Mouse (Mus musculus) heart, embryonic 13.5 days (tissue): ENCODE measurements around the gene Hnrnpk. TPM values are rescaled to one million over a fixed set of nuclear protein-coding genes. Genes with fewer than 3 reads are reported as not detected.
"Not testable (repeated sequence)": the region's sequence is repeated elsewhere in the genome, so short reads cannot be mapped to it uniquely, and the experiment has no call there.

Source experiments
- ATAC-seq: fragments of 200-750 bp; cut with Nextera tagmentation; 2 replicates; pipeline ENCODE4 v1.8.0; 2017; ENCODE audit warnings: moderate TSS enrichment; ENCODE audit not compliant: insufficient number of reproducible peaks, low FRiP score, low TSS enrichment; ENCODE audit errors: extremely low read depth
- H3K27ac ChIP-seq: fragments of 300-500 bp; sonication (generic); replicated peaks from 2 replicates; pipeline ENCODE4 v1.5.1; 2015; ENCODE audit warnings: moderate library complexity, mild to moderate bottlenecking, inconsistent platforms
- H3K27me3 ChIP-seq: fragments of 300-500 bp; sonication (generic); replicated peaks from 2 replicates; pipeline ENCODE4 v1.6.1; 2015; ENCODE audit warnings: mild to moderate bottlenecking, inconsistent platforms
- H3K36me3 ChIP-seq: fragments of 300-500 bp; sonication (generic); 2 replicates; pipeline ENCODE4 v1.6.1; 2015; ENCODE audit warnings: mild to moderate bottlenecking, inconsistent platforms
- H3K4me1 ChIP-seq: fragments of 300-500 bp; sonication (generic); 2 replicates; pipeline ENCODE4 v1.6.1; 2015; ENCODE audit warnings: inconsistent platforms
- H3K4me2 ChIP-seq: fragments of 300-500 bp; sonication (generic); 2 replicates; pipeline ENCODE4 v1.6.1; 2015; ENCODE audit warnings: inconsistent platforms, mild to moderate bottlenecking, moderate library complexity
- H3K4me3 ChIP-seq: fragments of 300-500 bp; sonication (generic); 2 replicates; pipeline ENCODE4 v1.5.1; 2015; ENCODE audit warnings: moderate library complexity, mild to moderate bottlenecking, inconsistent platforms
- H3K9ac ChIP-seq: fragments of 300-500 bp; sonication (generic); 2 replicates; pipeline ENCODE4 v1.6.1; 2015; ENCODE audit warnings: inconsistent platforms, mild to moderate bottlenecking, moderate library complexity
- H3K9me3 ChIP-seq: fragments of 300-500 bp; sonication (generic); 2 replicates; pipeline ENCODE4 v1.6.1; 2016; ENCODE audit warnings: inconsistent platforms
- WGBS: fragments of 180-500 bp; shearing (Covaris S2); methylation state at CpG from one replicate; pipeline ENCODE4 v1.1.7; 2015; ENCODE audit warnings: mixed read lengths; 5-methylcytosine and 5-hydroxymethylcytosine counted together
- polyA plus RNA-seq: library from polyadenylated mRNA; unstranded; fragments of >200 nt; fragmentation: Nextera tagmentation; extraction: Ambion mirVana; gene quantifications from 2 replicates; pipeline ENCODE4 v1.2.1, GENCODE M21; 2015

The Hnrnpk gene
- polyA plus RNA-seq = 896 and 991 TPM in 2 replicates

DNA sequence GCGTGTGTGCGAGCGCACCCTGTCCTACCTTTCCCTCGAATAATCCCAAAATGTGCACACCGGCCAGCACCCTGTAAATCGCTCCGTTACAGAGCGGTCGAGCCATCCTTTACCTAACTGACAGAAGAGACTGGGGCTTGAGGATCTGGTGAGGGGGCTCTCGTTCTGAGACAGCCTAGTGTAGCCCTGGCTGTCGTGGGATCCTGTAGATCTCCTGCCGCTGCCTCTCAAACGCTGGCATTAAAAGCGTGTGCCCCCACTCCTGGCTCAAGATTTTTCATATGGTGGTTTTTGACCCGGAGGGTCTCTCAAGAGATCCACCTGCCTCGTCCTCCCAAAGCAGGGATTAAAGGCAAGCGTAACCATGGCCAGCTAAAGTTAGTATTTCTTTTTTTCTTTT, at the start of gene Hnrnpk:
TSS of gene Hnrnpk (minus strand) at position 101 of the 400 bp plus-strand sequence.
- peak within 1 kb of the TSS; percentile 69 for H3K4me2 ChIP-seq
- WGBS = 6% methylated on average over 17 of the region's 17 CpGs
- H3K27me3 ChIP-seq, ATAC-seq, H3K9me3 ChIP-seq: not testable (repeated sequence)
- peak within 1 kb of the TSS; percentile 100 for H3K9ac ChIP-seq
- peak within 1 kb of the TSS; percentile 96 for H3K4me3 ChIP-seq
- peaks cover 21% of the 10 kb centered on the region for H3K36me3 ChIP-seq
- peaks cover 22% of the 10 kb centered on the region for H3K4me1 ChIP-seq
- peak within 1 kb of the TSS; percentile 99 for H3K27ac ChIP-seq

DNA sequence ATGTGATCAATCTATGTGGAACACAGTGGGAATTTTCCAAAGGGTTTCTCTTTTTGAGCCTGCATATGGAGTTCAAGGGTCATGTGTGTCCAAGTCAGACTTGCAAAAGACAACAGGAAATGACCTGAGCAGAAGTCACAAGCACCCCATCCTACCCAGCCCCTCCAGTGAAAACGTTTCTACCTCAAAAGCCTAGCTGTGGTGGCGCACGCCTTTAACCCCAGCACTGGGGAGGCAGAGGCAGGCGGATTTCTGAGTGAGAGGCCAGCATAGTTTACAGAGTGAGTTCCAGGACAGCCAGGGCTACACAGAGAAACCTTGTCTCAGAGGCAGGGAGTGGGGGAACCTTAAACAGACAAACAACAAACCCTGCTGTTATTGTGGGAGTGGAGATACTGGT, 49.1 kb upstream of the Hnrnpk start:
- H3K36me3 ChIP-seq = no peaks in the 10 kb centered on the region
- H3K4me2 ChIP-seq = peak overlapping the region; percentile 80
- no peak for ATAC-seq
- peak overlapping the region; percentile 55; the same call in 1 of the 2 replicates for H3K4me3 ChIP-seq
- H3K9me3 ChIP-seq = no peaks in the 10 kb centered on the region
- no peak overlapping the region for H3K9ac ChIP-seq
- H3K27me3 ChIP-seq = peaks cover 38% of the 10 kb centered on the region
- 45% methylated on average over 4 of the region's 4 CpGs for WGBS
- no peak overlapping the region for H3K27ac ChIP-seq
- H3K4me1 ChIP-seq = peaks cover 6% of the 10 kb centered on the region; the same call in 1 of the 2 replicates

DNA sequence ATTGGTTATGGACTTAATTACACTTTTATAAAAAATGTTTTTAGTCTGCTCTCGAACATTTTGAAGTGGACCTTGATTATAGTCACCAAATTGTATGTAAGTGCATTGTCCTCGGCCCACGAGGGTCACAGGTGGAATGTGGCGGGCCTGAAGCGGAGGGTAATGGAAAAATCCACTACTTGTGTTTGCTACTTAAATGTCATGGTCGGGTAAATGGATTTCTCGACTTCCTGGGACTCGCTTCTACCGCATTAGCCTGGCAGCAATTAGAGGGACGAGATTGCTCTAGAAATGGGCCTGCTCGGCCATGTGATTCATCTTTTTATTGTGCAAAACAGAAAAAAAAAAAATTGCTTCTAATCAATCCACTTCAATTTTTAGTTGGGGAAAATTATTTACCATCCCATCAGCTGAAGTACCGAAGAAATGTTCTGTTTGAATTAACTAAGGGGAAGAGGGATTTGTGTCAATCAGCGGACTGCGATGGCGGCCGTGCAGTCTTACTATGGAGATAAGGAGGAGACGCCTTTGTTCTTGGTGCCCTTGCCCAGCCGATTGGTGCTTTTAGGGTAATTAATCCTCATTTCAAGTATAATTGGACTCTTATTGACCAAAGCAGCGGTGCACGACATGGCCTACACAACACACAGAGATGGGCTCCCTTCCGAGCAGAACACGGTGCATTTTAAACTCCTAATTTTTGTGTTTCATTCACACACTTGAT, 47.5 kb upstream of the Hnrnpk start:
- Histone ChIP-seq H3K27me3 (peaks cover 38% of the 10 kb centered on the region), H3K27ac (no peak overlapping the region), H3K4me3 (no peak overlapping the region), H3K36me3 (no peaks in the 10 kb centered on the region), H3K4me2 (no peak overlapping the region), H3K9me3 (no peaks in the 10 kb centered on the region), H3K9ac (no peak overlapping the region), H3K4me1 (peaks cover 6% of the 10 kb centered on the region; the same call in 1 of the 2 replicates)
- 79% methylated on average over 22 of the region's 22 CpGs for WGBS
- no peak for ATAC-seq

DNA sequence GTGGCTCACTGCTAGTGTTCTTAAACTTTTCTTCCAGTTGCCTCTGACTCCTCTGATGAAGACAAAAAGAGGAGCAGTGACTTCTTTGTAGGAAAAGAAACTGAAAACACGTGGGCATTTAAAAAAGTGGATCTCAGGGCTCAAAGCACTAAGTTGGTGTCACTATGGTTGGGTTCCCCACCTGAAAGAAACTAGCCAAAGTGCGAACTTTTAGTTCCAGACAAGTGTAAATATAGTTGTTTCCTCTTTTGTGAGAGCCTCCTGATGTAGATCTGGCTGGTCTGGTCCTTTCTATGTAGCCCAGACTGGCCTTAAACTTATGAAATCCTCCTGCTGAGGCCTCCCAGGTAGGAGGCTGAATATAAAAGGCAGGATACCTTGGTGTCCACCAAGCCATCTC, 43.4 kb upstream of the Hnrnpk start:
- Histone ChIP-seq H3K4me1 (no peaks in the 10 kb centered on the region), H3K4me2 (no peak overlapping the region), H3K9ac (no peak overlapping the region), H3K27me3 (peaks cover 8% of the 10 kb centered on the region), H3K9me3 (no peaks in the 10 kb centered on the region), H3K27ac (no peak overlapping the region), H3K36me3 (no peaks in the 10 kb centered on the region), H3K4me3 (no peak overlapping the region)
- 72% methylated on average over 2 of the region's 2 CpGs for WGBS
- no peak for ATAC-seq

DNA sequence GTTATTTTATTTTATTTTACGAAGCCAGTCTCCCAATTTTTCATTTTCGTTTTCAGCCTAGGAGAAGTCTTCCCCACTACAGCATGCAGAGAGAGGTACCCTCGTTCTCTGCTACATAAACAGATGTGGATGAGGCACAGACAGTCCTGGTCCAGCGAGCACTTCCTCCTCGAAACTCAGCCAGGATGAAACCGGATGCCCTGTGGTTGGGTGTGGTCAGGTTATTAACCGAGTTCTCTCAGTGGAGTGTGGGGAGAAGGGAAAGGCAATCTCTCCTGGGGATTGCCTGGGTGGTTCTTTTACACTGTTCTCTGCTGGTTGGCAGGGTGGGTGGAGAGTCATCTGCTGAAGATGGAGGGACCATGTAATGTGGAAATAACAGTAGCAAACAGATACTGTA, 40.6 kb upstream of the Hnrnpk start:
- Histone ChIP-seq H3K4me3 (no peak overlapping the region), H3K4me2 (no peak overlapping the region), H3K9me3 (no peaks in the 10 kb centered on the region), H3K9ac (no peak overlapping the region), H3K27ac (no peak overlapping the region), H3K4me1 (no peaks in the 10 kb centered on the region), H3K27me3 (no peaks in the 10 kb centered on the region; the same call in 1 of the 2 replicates), H3K36me3 (no peaks in the 10 kb centered on the region)
- WGBS = 50% methylated on average over 7 of the region's 7 CpGs
- no peak for ATAC-seq

DNA sequence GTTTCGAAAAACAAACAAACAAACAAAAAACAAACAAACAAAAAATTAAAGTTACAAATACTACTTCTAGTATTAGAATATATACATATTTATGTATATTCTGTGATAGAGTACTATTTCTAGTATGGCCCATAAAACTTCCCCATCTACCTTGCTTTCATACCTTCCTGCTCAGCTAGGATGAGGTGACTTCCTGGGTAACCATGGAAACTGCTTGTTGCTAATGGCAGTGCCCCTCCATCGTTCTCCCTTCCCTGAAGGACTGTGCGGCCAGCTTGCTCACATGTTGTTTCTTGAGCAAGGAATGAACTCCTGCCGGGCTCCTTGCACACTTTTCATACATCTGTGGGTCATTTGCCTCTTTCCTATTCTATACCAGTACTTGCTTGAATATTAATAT, 40.2 kb upstream of the Hnrnpk start:
- WGBS = 75% methylated on average over 4 of the region's 4 CpGs
- Histone ChIP-seq H3K4me2 (no peak overlapping the region), H3K4me1 (no peaks in the 10 kb centered on the region), H3K9ac (no peak overlapping the region), H3K27ac (no peak overlapping the region), H3K9me3 (no peaks in the 10 kb centered on the region), H3K4me3 (no peak overlapping the region), H3K27me3 (no peaks in the 10 kb centered on the region; the same call in 1 of the 2 replicates), H3K36me3 (no peaks in the 10 kb centered on the region)
- no peak for ATAC-seq

DNA sequence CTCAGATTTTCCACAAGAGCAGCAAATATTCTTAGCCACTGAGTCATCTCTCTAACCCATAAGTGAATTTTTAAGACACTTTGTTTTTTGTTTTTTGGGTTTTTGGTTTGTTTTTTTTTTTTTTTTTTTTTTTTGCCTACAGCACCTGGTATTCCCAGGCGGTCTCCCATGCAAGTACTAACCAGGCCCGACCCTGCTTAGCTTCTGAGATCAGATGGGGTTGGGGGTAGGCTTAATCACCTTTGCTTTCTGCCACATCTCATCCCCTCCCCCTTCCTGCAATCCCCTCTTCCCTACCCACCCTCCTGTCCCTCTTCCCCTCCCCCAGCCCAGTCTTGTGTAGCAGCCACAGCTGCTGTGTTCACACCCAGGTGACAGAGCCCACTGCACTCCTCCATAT, 36.6 kb upstream of the Hnrnpk start:
- Histone ChIP-seq H3K36me3 (no peaks in the 10 kb centered on the region), H3K27ac (no peak overlapping the region), H3K4me3 (no peak overlapping the region), H3K4me2 (no peak overlapping the region), H3K4me1 (no peaks in the 10 kb centered on the region), H3K9ac (no peak overlapping the region), H3K9me3 (no peaks in the 10 kb centered on the region), H3K27me3 (no peaks in the 10 kb centered on the region; the same call in 1 of the 2 replicates)
- WGBS = 72% methylated on average over 2 of the region's 2 CpGs
- ATAC-seq = no peak

DNA sequence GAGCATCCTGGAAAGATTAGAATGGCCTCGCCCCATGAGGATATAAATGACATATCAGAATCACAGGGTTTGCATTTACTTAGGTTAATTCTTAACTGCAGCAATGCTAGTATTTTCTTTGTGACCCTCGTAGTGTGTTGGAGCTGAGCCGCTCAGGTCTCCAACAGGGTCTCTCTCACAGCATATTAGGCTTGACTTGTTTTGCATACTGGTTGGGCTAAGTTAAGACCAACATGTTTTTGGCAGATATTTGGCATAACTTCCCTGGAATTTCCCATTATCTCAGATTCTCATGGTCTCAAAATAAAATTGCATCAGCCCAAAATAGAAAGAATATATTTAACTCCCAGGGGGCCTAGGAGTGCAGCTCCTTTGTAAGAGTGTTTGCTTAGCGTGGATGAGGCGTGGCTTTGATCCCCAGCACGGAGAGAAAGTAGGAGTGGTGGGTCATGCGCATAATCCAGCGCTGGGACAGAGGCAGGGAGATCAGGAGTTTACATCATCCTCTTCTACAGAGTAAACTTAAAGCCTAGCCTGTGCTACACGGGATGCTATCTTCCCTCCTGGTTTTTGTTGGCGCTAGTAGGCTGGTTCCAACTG, 20.0 kb upstream of the Hnrnpk start:
- no peak overlapping the region for H3K9ac ChIP-seq
- ATAC-seq = no peak
- H3K9me3 ChIP-seq = no peaks in the 10 kb centered on the region
- peak overlapping the region; percentile 28 for H3K4me2 ChIP-seq
- no peaks in the 10 kb centered on the region for H3K27me3 ChIP-seq
- H3K4me3 ChIP-seq = no peak overlapping the region
- 35% methylated on average over 10 of the region's 10 CpGs for WGBS
- peaks cover 14% of the 10 kb centered on the region for H3K4me1 ChIP-seq
- H3K36me3 ChIP-seq = no peaks in the 10 kb centered on the region
- H3K27ac ChIP-seq = peak overlapping the region; percentile 71

DNA sequence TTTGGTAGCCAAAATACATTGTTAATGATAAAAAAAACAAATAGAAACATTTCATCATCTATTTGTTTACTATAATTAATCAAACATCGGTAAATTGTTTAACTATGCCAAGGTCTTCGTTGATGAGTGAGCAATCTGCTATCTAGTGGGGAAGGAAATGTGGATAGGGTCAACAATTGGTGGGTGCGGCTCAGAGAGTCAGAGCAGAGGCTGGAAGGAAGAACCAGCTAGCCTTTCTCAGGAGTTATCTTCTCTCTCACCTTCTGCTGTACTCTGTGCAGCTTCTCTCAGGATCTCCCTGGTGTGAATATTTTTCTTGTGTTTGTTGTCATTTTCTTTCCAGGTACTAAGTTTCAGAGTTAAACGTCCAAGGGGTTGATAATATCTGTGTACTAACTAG, 19.1 kb upstream of the Hnrnpk start:
- H3K9ac ChIP-seq = no peak overlapping the region
- no peaks in the 10 kb centered on the region for H3K36me3 ChIP-seq
- no peaks in the 10 kb centered on the region for H3K9me3 ChIP-seq
- no peak overlapping the region for H3K4me3 ChIP-seq
- H3K27me3 ChIP-seq = no peaks in the 10 kb centered on the region
- no peak for ATAC-seq
- WGBS = 54% methylated on average over 4 of the region's 4 CpGs
- no peak overlapping the region for H3K27ac ChIP-seq
- peaks cover 14% of the 10 kb centered on the region for H3K4me1 ChIP-seq
- H3K4me2 ChIP-seq = no peak overlapping the region

DNA sequence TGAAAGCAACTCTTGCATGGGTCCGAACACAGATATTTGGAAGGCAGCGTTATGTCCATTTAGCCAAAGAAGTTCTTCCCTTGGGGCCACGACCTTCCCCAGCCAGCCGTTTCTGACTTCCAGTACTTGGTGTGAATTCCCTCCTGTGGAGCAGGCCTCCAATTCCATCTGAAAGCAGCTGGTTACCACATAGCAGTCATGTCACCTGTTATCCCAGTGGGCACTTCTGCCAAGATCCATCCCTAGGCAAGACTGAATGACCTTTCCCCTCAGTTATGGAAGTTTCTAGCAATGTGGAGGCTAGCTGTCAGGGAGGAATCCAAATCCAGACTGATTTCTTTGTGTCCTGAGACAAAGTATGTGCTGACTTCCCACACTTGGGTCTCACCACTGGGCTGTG, 17.9 kb upstream of the Hnrnpk start:
- Histone ChIP-seq H3K4me1 (peaks cover 14% of the 10 kb centered on the region), H3K9ac (no peak overlapping the region), H3K4me2 (no peak overlapping the region), H3K27me3 (no peaks in the 10 kb centered on the region), H3K36me3 (no peaks in the 10 kb centered on the region), H3K27ac (no peak overlapping the region), H3K4me3 (no peak overlapping the region), H3K9me3 (no peaks in the 10 kb centered on the region)
- 73% methylated on average over 4 of the region's 4 CpGs for WGBS
- no peak for ATAC-seq

DNA sequence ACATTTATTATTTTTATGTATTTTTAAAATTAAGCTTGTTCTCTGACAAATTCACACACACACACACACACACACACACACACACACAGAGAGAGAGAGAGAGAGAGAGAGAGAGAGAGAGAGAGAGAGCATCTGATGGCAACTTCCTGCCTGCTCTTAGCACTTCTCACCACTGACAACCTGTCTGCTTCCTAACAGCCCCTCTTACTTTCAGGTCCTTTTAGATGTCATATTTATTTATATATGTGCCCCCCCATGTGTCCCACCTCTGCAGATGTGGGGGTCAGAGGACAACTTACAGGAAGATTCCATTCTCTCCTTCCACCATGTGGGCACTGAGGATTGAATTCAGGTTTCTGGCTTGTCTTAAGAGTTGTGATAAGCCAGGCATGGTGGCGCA, 16.1 kb upstream of the Hnrnpk start:
- Histone ChIP-seq H3K36me3 (no peaks in the 10 kb centered on the region), H3K9me3 (no peaks in the 10 kb centered on the region), H3K4me1 (peaks cover 17% of the 10 kb centered on the region), H3K27me3 (no peaks in the 10 kb centered on the region), H3K4me3 (no peak overlapping the region), H3K27ac (no peak overlapping the region), H3K4me2 (no peak overlapping the region), H3K9ac (no peak overlapping the region)
- no peak for ATAC-seq
- 93% methylated on average over 1 of the region's 1 CpGs for WGBS

DNA sequence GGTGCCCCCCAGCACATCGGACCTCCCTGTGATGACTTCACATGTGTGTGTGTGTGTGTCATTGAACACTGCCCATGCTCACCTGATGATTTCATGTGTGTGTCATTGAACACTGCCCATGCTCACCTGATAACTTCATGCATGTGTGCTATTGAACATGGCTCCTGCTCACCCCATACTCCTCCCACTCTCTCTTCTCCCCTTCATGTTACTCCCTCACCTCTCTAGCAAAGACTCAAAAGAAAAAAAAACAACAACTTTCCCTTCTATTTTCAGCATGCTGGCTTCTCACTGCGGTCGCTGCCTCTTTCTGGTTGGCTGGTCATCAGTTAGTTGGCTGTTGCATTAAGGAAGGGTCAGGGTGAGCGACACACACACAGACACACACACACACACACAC, 15.5 kb upstream of the Hnrnpk start:
- H3K4me2 ChIP-seq = no peak overlapping the region
- H3K27ac ChIP-seq = no peak overlapping the region
- H3K27me3 ChIP-seq = no peaks in the 10 kb centered on the region
- 75% methylated on average over 4 of the region's 4 CpGs for WGBS
- H3K9me3 ChIP-seq = no peaks in the 10 kb centered on the region
- no peak overlapping the region for H3K9ac ChIP-seq
- no peak overlapping the region for H3K4me3 ChIP-seq
- ATAC-seq = no peak
- H3K36me3 ChIP-seq = no peaks in the 10 kb centered on the region
- H3K4me1 ChIP-seq = peaks cover 15% of the 10 kb centered on the region
